Mouse (Mus musculus): Measurements from ENCODE around the gene Ube2g1.
"Not testable (repeated sequence)": the region's sequence is repeated elsewhere in the genome, so short reads cannot be mapped to it uniquely, and the experiment has no call there.

Gene Ube2g1

DNA sequence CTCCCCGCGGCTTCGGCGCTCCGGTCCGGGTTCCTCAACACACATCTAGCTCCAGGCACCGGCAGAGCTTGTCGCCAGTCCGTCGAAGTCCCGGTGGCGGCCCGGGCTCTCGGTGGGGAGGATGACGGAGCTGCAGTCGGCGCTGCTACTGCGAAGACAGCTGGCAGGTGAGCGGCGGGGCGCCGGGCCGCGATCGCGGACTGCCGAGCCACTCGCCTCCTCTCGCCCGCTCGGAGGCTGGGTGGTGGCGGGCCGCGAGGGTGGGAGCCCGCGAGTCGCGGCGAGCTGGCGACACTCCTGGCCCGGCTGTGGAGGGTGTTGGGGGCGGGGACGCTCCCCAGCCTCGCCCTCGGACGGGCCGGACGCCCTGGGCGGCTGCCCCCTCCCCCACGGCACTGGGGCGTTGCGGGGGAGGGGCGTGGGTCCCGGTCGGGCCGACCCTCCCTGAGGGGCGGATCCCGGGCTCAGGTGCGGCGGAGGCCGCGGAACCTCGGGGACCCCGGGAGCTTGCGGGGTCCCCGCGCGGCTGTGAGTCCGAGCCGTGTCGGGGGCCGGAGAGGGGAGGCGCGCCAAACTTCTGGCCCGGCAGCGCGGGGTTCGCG, 487 bp downstream of the Ube2g1 start:
- peak; percentile 39 for DNase-seq (ENCODE audit: low spot score)

DNA sequence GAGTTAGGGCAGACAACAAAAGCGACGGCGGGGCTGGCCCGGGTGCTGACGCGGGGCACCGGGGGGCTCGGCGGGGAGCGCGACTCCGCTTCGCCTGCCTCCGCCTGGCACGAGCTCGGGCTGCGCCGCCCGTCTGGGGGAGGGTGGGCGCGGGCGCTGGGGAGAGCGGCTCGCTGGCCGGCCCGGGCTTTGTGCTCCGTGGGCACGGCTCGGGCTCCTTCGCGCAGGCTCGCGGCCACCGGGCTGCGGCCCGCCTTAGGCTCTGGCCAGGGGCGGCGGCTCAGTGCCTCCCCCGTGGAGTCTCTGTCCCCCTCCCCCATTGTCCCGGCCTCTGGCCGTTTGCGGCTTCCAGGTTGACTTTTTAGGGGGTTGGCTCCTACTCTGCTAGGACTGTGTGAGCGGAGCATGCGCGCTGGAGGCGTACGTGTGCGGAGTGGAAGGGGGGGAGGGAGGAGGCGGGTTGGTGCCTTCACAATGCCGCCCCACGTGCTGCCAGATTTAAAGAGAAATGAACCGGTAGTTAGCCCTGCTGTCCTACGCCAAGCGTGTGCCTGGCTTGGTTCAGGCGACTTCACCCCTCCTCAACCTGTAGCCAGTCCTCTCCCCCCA, 1.1 kb downstream of the Ube2g1 start:
- peak; percentile 86 for DNase-seq (ENCODE audit: low spot score)

- no peak for DNase-seq (ENCODE audit: low spot score)
Measured at GRCm38 (mm10) chr11:72609242-72609641, 2.2 kb downstream of the Ube2g1 start.

DNA sequence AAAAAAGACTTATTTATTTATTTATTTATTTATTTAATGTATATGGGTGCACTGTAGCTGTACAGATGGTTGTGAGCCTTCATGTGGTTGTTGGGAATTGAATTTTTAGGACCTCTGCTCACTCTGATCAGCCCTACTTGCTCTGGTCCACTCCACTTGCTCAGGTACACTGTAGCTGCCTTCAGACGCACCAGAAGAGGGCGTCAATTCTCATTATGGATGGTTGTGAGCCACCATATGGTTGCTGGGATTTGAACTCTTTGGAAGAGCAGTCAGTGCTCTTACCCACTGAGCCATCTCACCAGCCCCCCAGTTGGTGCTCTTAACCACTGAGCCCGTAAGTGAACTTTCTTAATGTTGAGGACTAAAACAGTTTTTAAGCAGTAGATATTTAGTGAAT, 7.3 kb downstream of the Ube2g1 start:
- not testable (repeated sequence) for DNase-seq (ENCODE audit: low spot score)

- DNase-seq (ENCODE audit: low spot score) = no peak
Measured at GRCm38 (mm10) chr11:72615931-72616330, 8.8 kb downstream of the Ube2g1 start.

GRCm38 (mm10) chr11:72618476-72618875, 11.4 kb downstream of the Ube2g1 start:
- DNase-seq (ENCODE audit: low spot score) = no peak

DNA sequence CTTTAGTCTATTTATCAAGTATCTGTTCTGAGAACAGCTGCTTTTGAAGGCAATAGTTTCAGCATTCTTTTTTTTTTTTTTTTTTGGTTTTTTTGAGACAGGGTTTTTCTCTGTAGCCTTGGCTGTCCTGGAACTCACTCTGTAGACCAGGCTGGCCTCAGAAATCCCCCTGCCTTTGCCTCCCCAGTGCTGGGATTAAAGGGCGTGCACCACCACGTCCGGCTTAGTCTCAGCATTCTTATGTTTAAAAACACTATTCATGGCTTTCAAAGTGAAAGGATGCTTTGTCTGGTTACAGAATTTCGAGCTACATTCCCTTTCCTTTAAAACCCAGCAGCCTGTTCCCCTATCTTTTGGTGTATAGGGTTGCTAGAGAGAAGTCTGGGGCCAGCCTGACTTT, 35.6 kb downstream of the Ube2g1 start:
- DNase-seq (ENCODE audit: low spot score) = no peak

- DNase-seq (ENCODE audit: low spot score) = no peak
Measured at GRCm38 (mm10) chr11:72645386-72645785, 38.3 kb downstream of the Ube2g1 start.

GRCm38 (mm10) chr11:72650347-72650746, 43.3 kb downstream of the Ube2g1 start:
- no peak for DNase-seq (ENCODE audit: low spot score)

GRCm38 (mm10) chr11:72659918-72660317, 52.8 kb downstream of the Ube2g1 start:
- DNase-seq (ENCODE audit: low spot score) = no peak

DNA sequence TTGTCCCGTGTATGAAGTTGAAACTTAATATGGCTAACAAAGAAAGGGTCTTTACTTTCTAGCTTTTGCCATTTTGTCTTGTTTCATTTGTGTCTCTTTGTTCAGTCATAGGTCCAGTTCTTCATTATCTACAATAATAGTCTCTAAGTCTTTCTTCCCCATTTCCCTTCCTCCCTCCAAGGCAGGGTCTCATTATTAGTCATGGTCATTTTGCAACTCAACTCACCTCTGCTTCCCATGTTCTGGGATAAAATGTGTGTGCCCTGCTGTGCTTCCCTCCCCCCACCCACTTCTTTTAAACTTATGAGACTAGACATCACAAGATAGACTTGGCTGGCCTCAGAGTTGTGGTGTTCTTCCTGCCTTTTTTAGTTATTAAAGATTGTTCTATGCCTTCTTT, 53.3 kb downstream of the Ube2g1 start:
- DNase-seq (ENCODE audit: low spot score) = no peak

GRCm38 (mm10) chr11:72664641-72665040, 57.6 kb downstream of the Ube2g1 start:
- no peak for DNase-seq (ENCODE audit: low spot score)

GRCm38 (mm10) chr11:72670634-72671033, 63.6 kb downstream of the Ube2g1 start:
- DNase-seq (ENCODE audit: low spot score) = no peak

DNA sequence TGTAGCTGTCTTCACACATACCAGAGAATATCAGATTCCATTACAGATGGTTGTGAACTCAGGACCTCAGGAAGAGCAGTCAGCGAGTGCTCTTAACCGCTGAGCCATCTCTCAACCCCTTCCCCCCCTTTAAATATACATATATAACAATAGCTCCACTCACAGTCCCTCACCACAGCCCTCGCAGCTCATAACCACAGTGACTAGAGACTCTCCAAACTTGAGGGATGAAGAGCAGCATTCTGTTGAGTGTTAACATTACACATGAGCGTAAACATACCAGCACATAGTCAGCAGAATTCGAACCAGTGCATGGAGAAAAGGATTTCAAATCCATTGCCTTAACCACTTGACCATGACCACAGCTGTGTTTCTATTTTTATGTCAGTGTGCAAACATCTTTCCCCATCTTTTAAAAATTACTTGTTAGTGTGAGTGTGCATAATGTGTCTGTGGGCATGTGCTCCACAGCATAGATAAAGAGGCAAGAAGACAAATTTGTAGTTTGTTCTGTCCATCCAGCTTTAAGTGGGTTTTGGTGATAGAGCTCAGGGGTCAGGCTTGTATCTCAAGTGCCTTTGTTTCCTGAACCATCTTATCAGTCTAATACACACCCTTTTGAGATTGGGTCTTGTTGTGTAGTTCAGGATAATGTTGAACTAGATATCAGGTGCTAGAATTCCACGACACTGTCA, 64.4 kb downstream of the Ube2g1 start:
- no peak for DNase-seq (ENCODE audit: low spot score)

DNA sequence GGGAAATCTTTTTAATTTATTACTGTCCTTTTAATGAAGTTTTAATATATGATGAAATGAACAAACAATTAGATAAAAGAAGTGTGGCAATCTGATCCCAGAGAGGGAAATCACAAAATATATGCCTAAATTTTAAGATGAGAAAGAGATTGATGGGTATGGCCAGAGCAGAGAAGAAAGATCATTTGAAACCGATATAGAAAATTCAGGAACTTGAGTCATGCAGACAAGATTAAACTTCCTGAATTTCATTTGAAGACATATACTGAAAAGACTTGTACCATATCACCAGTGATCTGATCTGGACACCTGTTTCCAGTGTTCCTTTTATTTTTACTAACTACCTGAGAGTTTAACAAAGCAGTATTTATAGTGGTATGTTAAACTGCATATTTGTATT, 65.4 kb downstream of the Ube2g1 start:
- no peak for DNase-seq (ENCODE audit: low spot score)

GRCm38 (mm10) chr11:72675280-72675679, 68.2 kb downstream of the Ube2g1 start:
- no peak for DNase-seq (ENCODE audit: low spot score)

- DNase-seq (ENCODE audit: low spot score) = no peak
Measured at GRCm38 (mm10) chr11:72680726-72681125, 73.6 kb downstream of the Ube2g1 start.

DNA sequence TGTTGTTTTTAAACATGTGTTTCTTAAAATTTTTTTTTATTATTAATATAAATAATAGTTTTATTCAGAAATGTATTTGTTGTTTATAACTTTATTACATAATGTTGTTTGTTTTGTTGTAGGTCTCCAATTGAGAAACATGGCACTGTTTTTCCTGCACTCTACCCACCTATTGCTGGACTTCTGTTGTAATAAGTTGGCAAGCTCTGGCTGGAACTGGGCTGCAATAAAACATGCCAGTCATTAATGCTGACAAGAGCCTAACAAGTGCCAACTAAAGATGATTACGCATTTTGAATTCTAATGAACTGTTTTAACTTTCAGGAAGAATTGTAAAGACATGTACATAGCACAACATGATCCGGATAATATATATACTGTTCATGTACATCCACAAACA, 76.3 kb downstream of the Ube2g1 start:
- DNase-seq (ENCODE audit: low spot score) = no peak

DNA sequence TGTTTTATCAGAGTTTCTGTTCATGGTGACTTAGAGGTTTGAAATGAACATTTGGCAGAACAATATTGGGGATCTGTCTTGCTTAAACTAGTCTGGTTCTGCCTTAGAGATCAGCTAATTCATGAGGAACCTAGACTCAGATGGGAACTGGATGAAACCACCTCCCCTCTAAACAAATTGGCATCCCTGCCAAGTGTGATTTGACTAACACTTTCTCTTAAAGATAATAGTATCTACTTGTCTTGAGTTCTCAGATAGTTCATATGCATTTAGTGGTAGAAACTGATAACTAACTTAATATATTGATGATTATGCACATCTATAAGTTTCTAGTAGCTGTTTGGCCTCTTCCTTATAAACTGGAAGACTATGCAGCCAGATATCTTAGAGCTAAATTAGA, 79.6 kb downstream of the Ube2g1 start:
- DNase-seq (ENCODE audit: low spot score) = no peak

- DNase-seq (ENCODE audit: low spot score) = no peak
Measured at GRCm38 (mm10) chr11:72688242-72688641, 81.2 kb downstream of the Ube2g1 start.

- no peak for DNase-seq (ENCODE audit: low spot score)
Measured at GRCm38 (mm10) chr11:72689115-72689514, 82.0 kb downstream of the Ube2g1 start.

GRCm38 (mm10) chr11:72689551-72690510, 82.7 kb downstream of the Ube2g1 start, which contains the start of gene Ankfy1:
Ankfy1 (plus strand) TSS chr11:72690006.
- DNase-seq (ENCODE audit: low spot score) = peak; percentile 91

Data from left cerebral cortex, adult 11 months (tissue).